Mouse (Mus musculus) erythroblast, embryonic 14.5 days (primary cell): ENCODE measurements around the gene Slc25a39. TPM values are rescaled to one million over a fixed set of nuclear protein-coding genes. Genes with fewer than 3 reads are reported as not detected.

Experiments
- H3K27me3 ChIP-seq: 2 replicates; pipeline ENCODE4 v1.6.1; 2012; ENCODE audit warnings: inconsistent platforms; ENCODE audit not compliant: control insufficient read depth
- H3K36me3 ChIP-seq: 2 replicates; pipeline ENCODE4 v1.6.1; 2012; ENCODE audit warnings: mild to moderate bottlenecking, inconsistent platforms; ENCODE audit not compliant: control insufficient read depth
- H3K4me1 ChIP-seq: 2 replicates; pipeline ENCODE4 v1.6.1; 2012; ENCODE audit warnings: inconsistent platforms; ENCODE audit not compliant: control insufficient read depth
- H3K4me3 ChIP-seq: replicated peaks from 2 replicates; pipeline ENCODE3; 2012; ENCODE audit warnings: moderate library complexity, mild to moderate bottlenecking, inconsistent platforms
- H3K9me3 ChIP-seq: 2 replicates; pipeline ENCODE4 v1.6.1; 2012; ENCODE audit warnings: low read length, inconsistent platforms, mixed read lengths; ENCODE audit not compliant: control insufficient read depth
- GATA1 ChIP-seq: IDR thresholded peaks from 2 replicates; pipeline ENCODE4 v1.6.1; 2012; ENCODE audit warnings: low read length, inconsistent platforms, mixed read lengths
- TAL1 ChIP-seq: IDR thresholded peaks from 3 replicates; pipeline ENCODE4 v1.6.1; 2012; ENCODE audit warnings: low read length, inconsistent platforms, mixed read lengths
- polyA plus RNA-seq: library from polyadenylated mRNA; stranded (reverse); fragments of >175 nt; gene quantifications from 2 replicates; pipeline ENCODE4 v1.2.3, GENCODE M21; 2012

Slc25a39 gene
- polyA plus RNA-seq, 1 experiment = 579 TPM

DNA sequence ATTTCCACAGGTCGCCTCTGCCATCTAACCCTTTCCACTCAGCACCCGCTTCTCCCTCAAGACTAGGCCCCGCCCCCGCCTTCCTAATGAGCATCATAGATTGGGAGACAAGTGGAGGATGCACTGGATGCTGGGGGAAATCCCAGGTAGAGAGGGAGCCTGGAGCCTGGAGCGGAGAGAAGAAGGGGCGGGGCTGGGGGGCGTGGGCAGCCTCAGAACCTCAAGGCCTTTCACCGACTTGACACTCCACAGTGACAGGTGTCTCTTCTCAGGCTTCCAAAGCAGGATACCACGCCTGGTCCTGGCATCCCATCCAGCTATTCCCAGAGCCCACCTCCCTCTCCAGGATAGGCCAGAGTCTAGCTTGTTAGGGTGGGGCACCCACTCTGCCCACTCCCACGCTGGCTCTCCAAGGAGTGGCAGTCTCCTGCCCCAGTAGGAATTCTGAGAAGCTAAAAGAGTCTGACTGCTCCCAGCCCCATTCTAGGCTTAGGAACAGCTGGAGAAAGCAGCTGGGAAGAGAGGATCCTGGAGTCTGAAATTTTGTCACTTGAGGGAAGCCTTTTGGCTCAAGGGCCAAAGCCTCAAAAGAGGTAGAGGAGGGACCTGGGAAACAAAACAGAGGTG is 37.6 kb upstream of the Slc25a39 start:
- Histone ChIP-seq H3K9me3 (peaks cover 8% of the 10 kb centered on the region), H3K36me3 (no peaks in the 10 kb centered on the region), H3K4me1 (peaks cover 13% of the 10 kb centered on the region), H3K4me3 (no peak overlapping the region), H3K27me3 (peaks cover 82% of the 10 kb centered on the region)
- TF ChIP-seq TAL1 (no peak), GATA1 (no peak)

DNA sequence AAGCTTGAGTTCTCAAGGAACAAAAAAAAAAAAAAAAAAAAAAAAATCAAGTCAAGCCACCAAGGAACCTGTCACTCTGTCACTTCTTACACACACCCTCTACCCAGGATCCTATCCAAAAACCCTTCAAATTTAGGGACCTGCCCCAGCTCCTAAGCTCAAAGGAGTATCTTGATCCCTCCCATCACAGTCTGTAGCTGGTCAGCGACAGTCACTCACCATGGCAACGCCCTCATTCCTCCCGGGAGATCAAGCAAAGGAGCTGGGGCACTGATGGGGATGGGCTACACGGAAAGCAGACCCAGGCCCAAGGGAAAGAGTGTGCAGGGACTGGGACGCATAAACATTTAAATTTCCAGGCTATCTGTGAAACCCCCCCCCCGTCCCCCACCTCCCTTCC is 37.0 kb upstream of the Slc25a39 start:
- Histone ChIP-seq H3K27me3 (peaks cover 82% of the 10 kb centered on the region), H3K4me3 (no peak overlapping the region), H3K9me3 (peaks cover 8% of the 10 kb centered on the region), H3K4me1 (peaks cover 13% of the 10 kb centered on the region), H3K36me3 (no peaks in the 10 kb centered on the region)
- TF ChIP-seq GATA1 = no peak
- TF ChIP-seq TAL1 = no peak

DNA sequence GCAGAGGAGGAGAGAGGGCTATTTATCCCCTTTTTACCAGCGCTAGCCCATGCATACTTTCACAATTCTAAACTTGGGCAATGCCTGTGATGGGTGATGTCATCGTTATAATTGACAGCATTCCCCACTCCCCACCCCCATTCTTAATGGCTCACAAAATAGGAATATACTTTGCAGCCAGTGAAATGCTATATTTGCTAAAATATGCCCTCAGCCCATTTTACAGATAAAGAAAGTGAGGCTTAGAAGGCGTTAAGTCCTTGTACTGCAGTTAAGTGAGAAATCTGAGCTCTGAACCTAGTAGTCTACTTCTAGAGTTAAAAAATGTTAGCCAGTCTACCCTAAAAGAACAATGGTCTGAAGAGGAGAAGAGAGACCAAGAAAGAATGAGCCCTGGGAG is 36.6 kb upstream of the Slc25a39 start:
- Histone ChIP-seq H3K9me3 (peaks cover 8% of the 10 kb centered on the region), H3K27me3 (peaks cover 82% of the 10 kb centered on the region), H3K4me1 (peaks cover 13% of the 10 kb centered on the region), H3K36me3 (no peaks in the 10 kb centered on the region), H3K4me3 (no peak overlapping the region)
- no peak for TF ChIP-seq GATA1
- TF ChIP-seq TAL1 = no peak

DNA sequence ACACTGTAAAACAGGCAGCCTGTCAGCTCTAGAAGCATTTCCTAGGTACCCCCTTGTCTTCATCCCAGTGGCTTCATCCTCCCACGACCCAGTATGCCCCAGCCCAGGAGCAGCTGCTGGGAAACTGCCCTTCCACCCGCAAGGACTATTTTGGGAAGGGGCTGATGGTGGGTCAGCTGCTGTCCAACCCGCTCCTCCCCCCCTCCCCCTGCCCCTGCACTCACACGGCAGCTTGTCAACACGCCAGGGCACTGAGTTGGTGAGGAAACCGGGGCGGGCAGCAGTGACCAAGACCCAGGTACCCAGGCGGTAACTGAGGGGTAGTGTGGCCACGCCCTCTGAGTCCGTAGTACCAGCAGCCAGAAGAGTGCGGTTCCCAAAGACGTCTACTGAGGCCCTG is 36.0 kb upstream of the Slc25a39 start:
- peaks cover 10% of the 10 kb centered on the region for H3K9me3 ChIP-seq
- no peaks in the 10 kb centered on the region for H3K36me3 ChIP-seq
- no peak for TF ChIP-seq GATA1
- TF ChIP-seq TAL1 = no peak
- peaks cover 13% of the 10 kb centered on the region for H3K4me1 ChIP-seq
- H3K4me3 ChIP-seq = no peak overlapping the region
- H3K27me3 ChIP-seq = peaks cover 82% of the 10 kb centered on the region

DNA sequence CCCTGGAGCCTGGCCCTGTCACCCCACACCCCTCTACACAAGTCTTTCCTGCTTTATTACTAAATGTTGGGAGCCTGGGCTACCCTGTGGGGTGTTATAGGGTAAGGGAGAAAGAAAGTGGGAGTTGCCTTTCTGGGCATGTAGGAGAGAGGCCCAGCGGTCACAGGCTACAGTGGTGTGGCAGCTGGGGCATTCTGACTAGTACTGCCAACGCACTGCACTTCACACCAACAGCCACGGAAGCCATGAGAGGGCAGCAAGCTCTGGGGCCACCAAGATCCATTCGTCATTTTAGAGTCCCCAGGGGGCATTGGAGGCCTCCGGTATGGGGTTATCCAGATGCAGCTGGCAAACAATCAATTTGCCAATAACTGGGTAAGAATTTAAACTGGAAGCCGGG is 34.3 kb upstream of the Slc25a39 start:
- peaks cover 82% of the 10 kb centered on the region for H3K27me3 ChIP-seq

DNA sequence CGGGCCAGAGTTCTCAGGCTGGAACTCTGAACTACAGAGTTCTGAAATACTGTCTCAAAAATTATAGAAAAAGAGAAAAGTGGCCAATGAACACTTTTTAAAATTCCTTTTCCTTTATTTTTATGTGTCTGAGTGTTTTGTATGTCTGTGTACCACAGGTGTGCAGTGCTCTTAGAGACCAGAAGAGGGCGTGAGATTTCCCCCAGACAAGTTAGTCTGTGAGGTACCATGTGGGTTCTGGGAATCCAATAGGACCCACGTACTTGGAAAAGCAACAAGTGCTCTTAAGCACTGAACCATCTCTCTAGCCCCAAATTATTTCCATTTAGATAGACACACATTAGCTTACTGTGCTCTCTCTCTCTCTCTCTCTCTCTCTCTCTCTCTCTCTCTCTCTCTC is 33.7 kb upstream of the Slc25a39 start:
- peaks cover 17% of the 10 kb centered on the region for H3K9me3 ChIP-seq

More for the DNA sequence above, 34.3 kb upstream of the Slc25a39 start:
- H3K36me3 ChIP-seq = no peaks in the 10 kb centered on the region
- H3K9me3 ChIP-seq = peaks cover 18% of the 10 kb centered on the region
- H3K4me3 ChIP-seq = no peak overlapping the region
- peaks cover 20% of the 10 kb centered on the region for H3K4me1 ChIP-seq
- TF ChIP-seq GATA1 = no peak

DNA sequence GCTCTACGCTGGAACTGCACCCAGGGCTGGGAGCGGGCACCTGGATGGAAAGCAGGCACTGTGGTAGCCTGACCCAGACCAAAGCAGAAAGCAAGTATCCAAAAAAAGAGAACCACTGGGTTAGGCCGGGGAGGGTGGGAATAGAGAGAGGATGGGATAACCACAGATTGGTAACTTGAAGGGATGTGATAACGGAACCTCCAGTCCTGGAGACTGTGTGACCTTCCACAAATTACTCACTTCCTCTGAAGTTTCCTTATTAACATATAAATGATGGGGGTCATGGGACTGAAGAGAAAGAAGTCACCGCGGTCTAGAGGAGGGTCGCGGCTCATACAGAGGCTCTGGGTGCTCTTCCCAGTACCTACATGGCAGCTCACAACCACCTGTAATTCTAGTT is 32.5 kb upstream of the Slc25a39 start:
- H3K4me1 ChIP-seq = peaks cover 13% of the 10 kb centered on the region
- TF ChIP-seq TAL1 = no peak
- TF ChIP-seq GATA1 = no peak
- H3K27me3 ChIP-seq = peaks cover 82% of the 10 kb centered on the region
- peaks cover 17% of the 10 kb centered on the region for H3K9me3 ChIP-seq
- H3K4me3 ChIP-seq = no peak overlapping the region
- H3K36me3 ChIP-seq = peaks cover 12% of the 10 kb centered on the region; the same call in 1 of the 2 replicates

More for the DNA sequence above, 33.7 kb upstream of the Slc25a39 start:
- TF ChIP-seq GATA1 = no peak
- TF ChIP-seq TAL1 = no peak
- Histone ChIP-seq H3K4me1 (peaks cover 15% of the 10 kb centered on the region), H3K27me3 (peaks cover 82% of the 10 kb centered on the region), H3K4me3 (no peak overlapping the region), H3K36me3 (peaks cover under 1% of the 10 kb centered on the region; the same call in 1 of the 2 replicates)

DNA sequence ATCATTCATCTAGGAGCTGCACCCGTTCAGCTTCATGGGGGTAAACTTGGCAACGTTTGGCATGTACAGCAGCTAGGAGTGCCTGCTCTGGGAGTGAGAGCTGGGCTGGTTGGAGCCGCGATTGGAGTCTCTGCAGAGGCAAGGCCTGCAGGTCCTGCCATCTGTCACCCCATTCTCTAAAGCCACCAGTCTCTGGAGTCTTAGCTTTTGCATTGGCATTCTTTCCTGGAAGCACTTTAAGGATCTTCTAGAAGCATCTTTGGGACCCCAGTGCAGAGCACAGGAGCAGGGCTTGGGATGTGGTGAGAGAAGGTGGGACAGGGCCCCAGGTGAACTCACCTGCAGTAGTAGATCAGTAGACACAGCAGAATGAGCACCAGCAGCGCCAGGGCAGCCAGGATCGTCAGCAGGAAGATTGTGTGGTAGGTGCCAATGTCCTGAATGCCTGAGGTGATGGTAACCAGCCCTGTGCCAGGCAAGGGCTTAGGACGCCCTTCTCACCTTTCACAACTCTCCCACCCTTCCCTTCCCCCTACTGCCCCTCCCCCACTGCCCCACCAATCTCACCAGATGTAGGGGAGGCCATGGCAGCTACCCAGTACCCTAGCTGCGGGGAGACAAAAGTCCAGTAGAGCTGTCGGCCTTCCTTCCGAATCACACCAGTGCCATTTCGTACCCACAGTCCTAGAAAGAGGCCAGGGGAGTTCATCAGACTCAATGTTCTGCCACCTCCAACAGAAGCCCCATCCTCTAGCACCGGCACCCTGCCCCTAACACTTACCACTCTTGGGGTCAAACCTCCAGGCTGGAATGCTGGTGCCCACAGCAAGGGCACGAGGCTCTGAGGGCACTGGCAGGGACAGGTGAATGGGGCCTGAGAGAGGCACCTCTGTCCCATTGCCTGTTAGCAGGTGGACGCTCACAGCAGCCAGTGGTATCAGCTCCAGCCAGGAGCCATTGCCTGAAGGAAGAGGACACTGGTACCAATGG is 31.6 kb upstream of the Slc25a39 start:
- H3K4me1 ChIP-seq = peaks cover 13% of the 10 kb centered on the region
- H3K27me3 ChIP-seq = peaks cover 74% of the 10 kb centered on the region
- H3K36me3 ChIP-seq = peaks cover 18% of the 10 kb centered on the region
- H3K9me3 ChIP-seq = peaks cover 17% of the 10 kb centered on the region
- no peak overlapping the region for H3K4me3 ChIP-seq
- TF ChIP-seq TAL1 = no peak
- TF ChIP-seq GATA1 = no peak
